ENCODE assay signal across 8 mouse cellular contexts in the genomic region with DNA sequence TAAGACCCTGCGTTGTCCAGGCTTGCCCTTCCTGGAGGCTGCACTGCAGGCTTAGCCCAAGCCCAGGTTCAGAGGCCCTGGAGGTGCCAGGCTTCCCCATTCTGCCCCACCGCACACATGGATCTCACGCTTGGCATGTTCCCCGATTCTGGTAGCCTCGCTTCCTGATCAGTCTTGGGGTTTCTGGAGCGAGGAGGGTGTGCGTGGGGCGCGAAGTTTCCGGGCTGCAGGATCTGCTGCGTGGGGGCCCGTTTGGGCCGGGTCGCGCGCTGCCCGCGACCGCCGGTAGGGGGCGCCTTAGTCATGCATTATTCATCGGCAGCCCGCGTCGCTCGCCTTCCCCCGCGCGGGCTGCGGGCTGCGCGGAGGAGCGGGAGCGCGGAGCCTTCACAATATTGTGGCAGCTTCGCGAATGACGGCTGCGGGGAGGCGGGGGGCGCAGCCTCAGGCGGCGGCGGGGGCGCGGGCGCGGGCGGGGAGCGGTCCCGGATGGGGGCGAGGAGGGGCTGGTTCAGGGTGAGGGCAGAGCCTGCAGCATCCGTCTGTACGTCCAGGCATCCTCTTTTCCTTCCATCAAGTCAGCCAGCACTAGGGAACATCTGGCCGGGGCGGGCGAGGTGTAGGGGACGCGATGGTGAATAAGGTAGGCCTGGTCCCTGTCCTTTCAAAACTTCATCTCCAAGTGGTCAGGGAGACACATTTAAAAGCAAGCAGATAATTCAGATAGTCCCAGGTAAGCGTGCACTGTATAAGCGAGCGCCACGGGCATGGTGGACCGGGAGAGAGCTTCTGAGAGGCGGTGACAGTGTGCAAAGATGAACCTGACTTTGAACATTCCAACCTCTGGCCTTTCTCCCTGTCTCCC.
DNase-seq lines count a peak whose midpoint lies in the region; ATAC-seq and TF ChIP-seq lines count a peak whose summit lies in the region.

No protein-coding gene starts in this region.

- peaks cover 32% of the 10 kb centered on the region for H3K4me1 ChIP-seq in embryonic facial prominence, embryonic 13.5 days
- peaks cover 60% of the 10 kb centered on the region for H3K4me1 ChIP-seq in heart, embryonic 10.5 days
- H3K4me1 ChIP-seq in kidney, embryonic 14.5 days (ENCODE audit: control insufficient read depth, insufficient read depth, low read length), result no peaks in the 10 kb centered on the region; the same call in 1 of the 2 replicates
- H3K4me1 ChIP-seq in limb, embryonic 14.5 days (ENCODE audit: control insufficient read depth, insufficient read depth, low read length), result 0 out of 2 replicates have a peak, but pooled peaks cover 6% of the 10 kb centered on the region
- peaks cover 25% of the 10 kb centered on the region for H3K4me1 ChIP-seq in midbrain, embryonic 15.5 days
- peaks cover 4% of the 10 kb centered on the region for H3K4me1 ChIP-seq in spleen, adult 2 months (ENCODE audit: control insufficient read depth, insufficient read depth, insufficient read length)

- TF ChIP-seq CTCF in spleen, adult 2 months (IDR thresholded peaks at IDR 0.05; ENCODE audit: extremely low read depth, insufficient read depth, insufficient read length, insufficient replicate concordance), result peak; percentile 84

- intact Hi-C loops in heart, postnatal 25 days (cut with DNase I), result loop anchor here (1.0 to 5.0 kb wide), 5 partner anchors 160 to 395 kb away; a partner anchor contains a TSS

- H3K9me3 ChIP-seq in embryonic facial prominence, embryonic 13.5 days, result no peaks in the 10 kb centered on the region
- H3K9me3 ChIP-seq in heart, embryonic 10.5 days, result no peaks in the 10 kb centered on the region
- H3K9me3 ChIP-seq in kidney, embryonic 14.5 days (ENCODE audit: control insufficient read depth, low read length), result no peaks in the 10 kb centered on the region
- no peaks in the 10 kb centered on the region for H3K9me3 ChIP-seq in limb, embryonic 14.5 days (ENCODE audit: control insufficient read depth, low read length)
- H3K9me3 ChIP-seq in midbrain, embryonic 15.5 days, result no peaks in the 10 kb centered on the region

- 3% methylated on average over 63 of the region's 65 CpGs for WGBS in embryonic facial prominence, embryonic 13.5 days
- WGBS in heart, embryonic 10.5 days, result 4% methylated on average over 58 of the region's 65 CpGs
- 3% methylated on average over 63 of the region's 65 CpGs for WGBS in kidney, embryonic 14.5 days
- 4% methylated on average over 50 of the region's 65 CpGs for WGBS in limb, embryonic 14.5 days
- WGBS in midbrain, embryonic 15.5 days, result 3% methylated on average over 54 of the region's 65 CpGs
- WGBS in spleen, adult 2 months, result 8% methylated on average over 57 of the region's 65 CpGs

- peak; percentile 93 for DNase-seq in heart, adult 11 months
- no peak for DNase-seq in heart, postnatal 25 days (ENCODE audit: low spot score)
- no peak for DNase-seq in heart, embryonic 10.5 days (ENCODE audit: low spot score)
- DNase-seq in limb, embryonic 14.5 days (ENCODE audit: low spot score), result peak; percentile 56
- peak in 1 of 2 experiments; percentile 41 for DNase-seq in spleen, adult 2 months (ENCODE audit: low read depth in 1 of 2, low spot score in 2 of 2)

- no peaks in the 10 kb centered on the region for H3K36me3 ChIP-seq in embryonic facial prominence, embryonic 13.5 days
- H3K36me3 ChIP-seq in heart, embryonic 10.5 days, result no peaks in the 10 kb centered on the region
- no peaks in the 10 kb centered on the region for H3K36me3 ChIP-seq in kidney, embryonic 14.5 days (ENCODE audit: control insufficient read depth, insufficient read depth, low read length)
- H3K36me3 ChIP-seq in limb, embryonic 14.5 days (ENCODE audit: control insufficient read depth, insufficient read depth, low read length), result no peaks in the 10 kb centered on the region
- H3K36me3 ChIP-seq in midbrain, embryonic 15.5 days (replicated peaks), result no peaks in the 10 kb centered on the region
- no peaks in the 10 kb centered on the region for H3K36me3 ChIP-seq in spleen, adult 2 months (ENCODE audit: control insufficient read depth, insufficient read depth, low read length)

- no peak overlapping the region for H3K27ac ChIP-seq in embryonic facial prominence, embryonic 13.5 days
- peak overlapping the region; percentile 89 for H3K27ac ChIP-seq in heart, embryonic 10.5 days
- H3K27ac ChIP-seq in kidney, embryonic 14.5 days (ENCODE audit: low read depth, low read length), result no peak overlapping the region
- H3K27ac ChIP-seq in limb, embryonic 14.5 days (replicated peaks; ENCODE audit: low read depth, low read length), result no peak overlapping the region
- H3K27ac ChIP-seq in midbrain, embryonic 15.5 days, result no peak overlapping the region
- no peak overlapping the region for H3K27ac ChIP-seq in spleen, adult 2 months (ENCODE audit: insufficient read depth, low read length)

- peak overlapping the region; percentile 65 for H3K9ac ChIP-seq in embryonic facial prominence, embryonic 13.5 days
- H3K9ac ChIP-seq in kidney, embryonic 14.5 days (ENCODE audit: low read depth, low read length), result peak overlapping the region; percentile 64
- peak overlapping the region; percentile 53 for H3K9ac ChIP-seq in limb, embryonic 14.5 days (ENCODE audit: low read depth, low read length, severe bottlenecking)
- peak overlapping the region; percentile 50 for H3K9ac ChIP-seq in midbrain, embryonic 15.5 days

- no peak for TF ChIP-seq POLR2A in limb, embryonic 14.5 days (IDR thresholded peaks at IDR 0.05; ENCODE audit: borderline replicate concordance, extremely low read depth, insufficient read depth, insufficient read length)
- no peak for TF ChIP-seq POLR2A in spleen, adult 2 months (IDR thresholded peaks at IDR 0.05; ENCODE audit: low read depth, low read length)

- ATAC-seq in embryonic facial prominence, embryonic 13.5 days (ENCODE audit: insufficient number of reproducible peaks, insufficient read depth, low FRiP score, low TSS enrichment, low read depth), result no peak
- peak; percentile 59 for ATAC-seq in kidney, embryonic 14.5 days (ENCODE audit: low FRiP score, low TSS enrichment)
- ATAC-seq in limb, embryonic 14.5 days (ENCODE audit: low FRiP score, low read depth), result peak; percentile 58; the same call in 1 of the 2 replicates
- ATAC-seq in midbrain, embryonic 15.5 days (replicated peaks), result peak; percentile 80

- peak overlapping the region; percentile 46 for H3K4me3 ChIP-seq in embryonic facial prominence, embryonic 13.5 days
- H3K4me3 ChIP-seq in heart, embryonic 10.5 days, result peak overlapping the region; percentile 68
- H3K4me3 ChIP-seq in kidney, embryonic 14.5 days (ENCODE audit: low read length), result peak overlapping the region; percentile 46
- H3K4me3 ChIP-seq in limb, embryonic 14.5 days (replicated peaks; ENCODE audit: low read length), result peak overlapping the region; percentile 45
- H3K4me3 ChIP-seq in midbrain, embryonic 15.5 days, result peak overlapping the region; percentile 45
- H3K4me3 ChIP-seq in spleen, adult 2 months (ENCODE audit: extremely low read depth, insufficient read depth, insufficient read length), result no peak overlapping the region

- H3K4me2 ChIP-seq in embryonic facial prominence, embryonic 13.5 days, result peak overlapping the region; percentile 83
- peak overlapping the region; percentile 95 for H3K4me2 ChIP-seq in kidney, embryonic 14.5 days (replicated peaks; ENCODE audit: low read depth, low read length)
- peak overlapping the region; percentile 93 for H3K4me2 ChIP-seq in limb, embryonic 14.5 days (replicated peaks; ENCODE audit: low read depth, low read length, severe bottlenecking)
- H3K4me2 ChIP-seq in midbrain, embryonic 15.5 days, result peak overlapping the region; percentile 92

- peaks cover 71% of the 10 kb centered on the region for H3K27me3 ChIP-seq in embryonic facial prominence, embryonic 13.5 days
- H3K27me3 ChIP-seq in heart, embryonic 10.5 days (ENCODE audit: insufficient read depth, poor library complexity, severe bottlenecking), result peaks cover 50% of the 10 kb centered on the region
- H3K27me3 ChIP-seq in kidney, embryonic 14.5 days (ENCODE audit: control insufficient read depth, insufficient read depth, low read length), result peaks cover 5% of the 10 kb centered on the region; the same call in 1 of the 2 replicates
- H3K27me3 ChIP-seq in limb, embryonic 14.5 days (ENCODE audit: control insufficient read depth, insufficient read depth, low read length), result 0 out of 2 replicates have a peak, but pooled peaks cover 15% of the 10 kb centered on the region
- peaks cover 19% of the 10 kb centered on the region; the same call in 1 of the 2 replicates for H3K27me3 ChIP-seq in midbrain, embryonic 15.5 days (replicated peaks)
- H3K27me3 ChIP-seq in spleen, adult 2 months (ENCODE audit: control insufficient read depth, insufficient read depth, low read length), result peaks cover 8% of the 10 kb centered on the region

Comparison
In these comparisons a context has a peak if more than half of its experiments do, and no peak if none do; other contexts are left out.
1. DNase-seq: peak in heart, adult 11 months (single experiment) and limb, embryonic 14.5 days (single experiment); none in heart, postnatal 25 days (single experiment) and heart, embryonic 10.5 days (single experiment).
2. Peak in every context shown above with its lines, with median percentiles within 50 percentile points of each other: H3K4me2 ChIP-seq and H3K9ac ChIP-seq.